Mouse (Mus musculus) frontal cortex, postnatal 14 days (tissue): Measurements from ENCODE around the gene Stxbp6.

Experiments used
- DNase-seq, 2 experiments: peaks; one replicate each; pipeline ENCODE4 v3.0.0; 2022; ENCODE audit warnings: low spot score in 2 of 2

Gene Stxbp6

DNA sequence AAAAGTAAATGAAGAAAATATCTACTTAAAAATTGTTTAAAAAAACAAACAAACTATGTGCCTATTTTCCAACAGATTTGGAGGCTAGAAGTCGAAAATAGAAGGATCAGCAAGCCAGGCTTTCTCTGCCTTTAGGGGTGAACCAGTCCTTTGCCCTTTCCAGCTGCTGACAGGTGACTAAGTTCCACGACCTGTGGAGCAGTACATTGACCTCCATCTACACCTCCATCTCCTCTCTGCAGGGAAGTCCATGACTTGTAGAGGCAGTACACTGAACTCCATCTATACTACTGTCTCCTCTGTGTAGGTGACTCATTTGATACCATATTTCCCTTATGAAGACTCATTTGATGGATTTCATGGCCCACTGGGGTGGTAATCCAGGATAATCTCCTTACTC is 78.2 kb downstream of the Stxbp6 start:
- DNase-seq, result no peak

DNA sequence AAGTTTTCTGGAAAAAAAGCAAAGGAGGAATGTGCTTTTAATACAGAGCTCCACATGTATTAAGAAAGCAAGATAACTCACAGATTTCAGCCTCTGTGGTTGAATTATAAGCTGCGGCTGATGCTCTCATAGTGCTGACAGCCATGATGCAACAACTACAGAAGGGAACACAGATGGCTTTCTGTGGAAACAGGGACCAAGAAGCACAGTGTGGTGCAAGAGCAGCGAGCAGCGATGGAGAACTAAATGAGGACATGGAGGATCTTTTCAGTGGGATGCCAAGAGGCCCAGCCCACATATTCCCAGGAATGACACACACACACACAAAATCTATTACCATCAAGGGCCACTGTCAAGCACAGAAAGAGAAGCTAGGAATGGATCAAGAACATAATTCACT is 81.1 kb downstream of the Stxbp6 start:
- peak in 1 of 2 experiments; percentile 14 for DNase-seq

DNA sequence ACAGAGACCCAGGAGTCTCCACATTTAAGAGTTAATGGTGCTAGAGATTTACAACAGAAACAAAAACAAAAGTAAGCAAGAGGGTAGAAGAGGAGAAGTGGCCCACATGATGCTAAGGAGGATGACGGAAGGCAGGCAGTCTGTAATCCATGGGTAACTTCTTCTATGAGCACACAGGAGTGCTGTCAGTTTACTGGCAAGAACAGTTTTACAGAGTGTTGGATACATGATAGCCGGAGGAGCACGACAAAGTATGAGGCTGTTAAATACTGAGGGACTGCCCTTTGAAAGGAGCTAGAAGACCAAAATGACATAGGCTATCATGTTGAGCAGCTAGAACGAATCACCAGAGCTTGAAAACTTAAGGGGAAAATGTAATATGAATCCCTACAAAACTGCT is 81.7 kb downstream of the Stxbp6 start:
- DNase-seq, result no peak

DNA sequence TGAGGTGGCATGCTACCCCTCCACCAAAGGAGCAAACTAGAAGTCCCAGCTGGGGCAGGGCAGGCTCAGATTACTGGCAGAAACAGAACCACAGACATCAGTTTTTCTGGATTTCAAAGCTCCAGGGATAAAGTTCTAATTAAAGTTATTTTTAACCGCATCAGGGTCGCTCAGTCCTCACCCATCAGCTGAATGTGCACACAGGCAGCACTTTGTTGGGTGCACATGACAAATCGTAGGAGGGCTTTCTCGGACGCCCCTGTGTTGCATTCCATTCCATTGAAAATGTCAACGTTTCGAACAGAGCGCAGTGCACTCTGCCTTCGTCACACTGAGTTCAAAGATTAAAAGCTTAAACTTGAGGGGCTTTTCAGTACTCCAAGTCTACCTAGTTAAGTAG is 84.1 kb downstream of the Stxbp6 start:
- no peak for DNase-seq

DNA sequence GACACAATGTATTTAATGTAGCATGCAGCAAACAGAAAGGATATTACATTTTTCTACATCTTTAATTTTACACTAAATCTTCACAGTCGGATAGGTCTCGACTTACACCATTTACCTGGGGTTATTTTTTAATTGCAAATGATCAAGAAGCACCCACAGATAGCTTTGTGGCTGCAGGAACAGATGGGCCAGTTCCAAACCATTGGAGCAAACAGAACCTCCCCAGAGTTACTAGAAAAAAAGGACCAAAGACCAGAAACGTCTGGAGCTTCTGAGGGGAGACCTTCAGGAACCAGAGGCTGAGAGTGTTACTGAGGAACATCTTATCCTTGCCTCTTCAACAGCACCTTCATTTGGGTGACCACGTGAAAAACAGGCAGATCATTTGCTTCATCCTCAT is 85.5 kb downstream of the Stxbp6 start:
- DNase-seq, result no peak

DNA sequence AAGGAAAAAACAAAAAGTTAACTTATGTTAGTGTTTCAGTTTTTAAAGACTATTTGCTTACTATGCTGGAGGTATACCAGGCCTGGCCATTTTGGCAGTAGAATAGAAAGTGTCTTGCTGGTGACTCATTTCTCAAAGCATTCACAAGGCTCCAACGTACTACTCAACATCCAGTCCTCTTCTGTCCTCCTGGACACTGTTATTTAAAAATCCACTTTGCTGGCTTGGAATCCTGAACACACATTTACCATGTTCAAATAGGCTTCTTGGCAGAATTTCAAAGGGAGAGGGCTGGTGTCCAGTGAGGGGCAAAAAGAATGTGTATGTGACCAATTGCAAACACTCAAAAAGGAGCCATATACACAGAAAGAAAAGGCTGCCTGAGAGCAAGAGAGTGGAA is 86.7 kb downstream of the Stxbp6 start:
- DNase-seq, result no peak

DNA sequence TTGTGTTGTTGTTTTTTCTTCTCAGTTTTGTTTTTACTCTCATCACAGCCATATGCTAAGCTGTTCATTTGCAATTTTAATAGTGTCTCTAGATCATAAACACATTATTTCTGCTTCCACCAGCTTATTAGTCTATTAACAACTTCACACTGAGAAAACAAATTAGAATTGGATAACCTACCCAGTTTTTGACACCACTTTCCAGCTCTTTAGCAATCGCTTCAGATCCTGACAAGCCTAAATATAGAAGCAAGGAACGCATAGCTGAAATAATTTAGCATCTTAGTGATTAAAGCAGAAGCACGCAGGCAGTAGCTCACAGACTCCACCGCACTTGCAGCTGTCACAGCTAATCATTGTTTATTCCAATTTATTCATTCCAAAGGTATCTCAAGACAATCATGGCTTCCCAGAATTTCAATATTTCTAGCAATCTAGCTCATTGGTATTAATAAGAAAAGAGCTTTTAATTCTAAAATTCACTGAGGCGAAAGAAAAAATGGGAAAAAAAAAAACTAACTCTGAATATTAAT is 95.1 kb downstream of the Stxbp6 start:
- DNase-seq, result no peak

DNA sequence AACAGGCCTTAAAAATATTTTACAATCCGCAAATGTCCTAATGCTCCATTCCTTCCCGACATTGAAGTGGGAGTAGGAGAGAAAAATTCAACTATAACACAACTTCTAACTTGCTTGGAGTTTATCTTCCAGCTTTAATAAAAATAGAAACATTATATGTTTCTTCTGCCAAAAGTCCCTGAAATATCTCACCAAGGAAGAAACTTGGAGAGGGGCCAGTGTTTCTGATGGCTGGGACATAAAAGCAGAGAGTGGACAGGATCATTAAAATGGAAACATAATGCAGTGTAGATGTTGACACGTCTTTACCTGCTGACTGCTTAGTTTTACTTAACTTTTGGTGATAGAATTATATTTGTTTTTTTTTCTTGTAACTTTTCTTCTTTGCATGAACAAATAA is 99.2 kb downstream of the Stxbp6 start:
- no peak for DNase-seq

DNA sequence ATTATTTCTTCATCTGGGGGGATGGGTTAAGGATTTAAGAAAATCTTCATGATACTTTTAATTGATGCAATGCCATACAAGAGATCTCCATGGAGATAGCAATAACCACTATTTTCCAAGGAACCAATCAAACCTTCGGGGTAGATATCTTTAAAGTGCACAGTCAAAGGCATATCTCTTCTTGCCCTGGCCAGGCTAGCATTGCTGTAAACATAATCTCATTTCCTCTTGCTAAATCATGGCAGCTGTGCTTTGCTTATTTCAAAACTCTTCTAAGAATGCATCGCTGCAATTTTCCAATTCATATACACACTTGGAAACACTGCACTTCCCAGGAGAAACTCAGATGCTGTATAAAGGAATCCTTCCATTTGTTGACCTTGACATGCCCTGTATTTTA is 103.0 kb downstream of the Stxbp6 start:
- DNase-seq, result no peak

DNA sequence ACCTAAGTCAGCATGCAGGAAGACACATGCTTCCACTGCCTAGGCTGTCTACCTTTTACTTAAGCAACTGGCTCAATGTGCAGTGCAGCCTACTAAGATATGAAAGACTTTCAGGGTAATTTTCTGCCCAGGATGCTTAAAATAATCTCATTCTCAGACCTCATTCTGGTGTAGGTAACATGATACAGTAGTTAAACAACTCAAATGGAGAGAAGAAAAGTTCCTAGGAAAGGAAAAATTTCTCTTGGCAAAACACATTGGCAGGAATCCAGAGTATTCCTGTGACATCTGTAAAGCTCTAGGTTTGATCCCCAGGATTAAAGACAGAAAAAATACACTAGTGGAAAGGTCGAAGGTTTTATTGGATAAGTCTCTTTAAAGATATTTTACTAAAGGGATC is 107.1 kb downstream of the Stxbp6 start:
- DNase-seq, result no peak

DNA sequence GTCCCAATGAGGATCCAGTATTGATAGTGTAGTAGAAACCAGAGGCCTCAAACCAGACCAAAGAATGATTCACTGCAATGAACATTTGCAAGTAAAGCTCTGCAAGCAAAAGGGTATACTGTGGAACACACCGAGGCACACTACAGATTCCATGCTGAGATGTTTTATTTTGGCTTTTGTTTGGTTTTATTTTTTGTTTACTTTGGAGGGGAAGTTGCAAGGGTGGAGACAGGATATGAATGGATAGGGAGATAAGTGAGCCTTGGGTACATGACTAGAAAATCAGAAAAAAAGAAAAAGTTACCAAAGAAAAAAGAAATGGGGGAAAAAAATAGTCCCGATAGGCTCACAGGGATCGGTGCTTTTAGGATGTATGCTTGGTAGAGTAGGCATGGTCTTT is 117.0 kb downstream of the Stxbp6 start:
- no peak for DNase-seq

DNA sequence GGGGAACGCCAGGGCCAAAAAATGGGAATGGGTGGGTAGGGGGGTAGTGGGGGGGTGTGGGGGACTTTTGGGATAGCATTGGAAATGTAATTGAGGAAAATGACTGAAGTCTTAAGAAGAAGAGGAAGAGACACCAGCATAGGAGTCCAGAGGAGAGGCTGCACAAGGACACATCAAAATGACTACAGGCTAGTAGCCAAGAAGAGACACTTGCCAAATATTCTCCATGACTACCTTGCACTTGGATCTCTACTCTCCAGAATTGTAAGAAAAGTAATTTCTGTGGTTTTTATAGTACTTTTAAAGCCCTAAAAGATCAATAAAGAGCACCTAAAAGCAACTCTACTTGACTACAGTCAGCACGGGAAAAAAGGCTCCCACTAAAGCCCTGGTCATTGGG is 121.4 kb downstream of the Stxbp6 start:
- no peak for DNase-seq

DNA sequence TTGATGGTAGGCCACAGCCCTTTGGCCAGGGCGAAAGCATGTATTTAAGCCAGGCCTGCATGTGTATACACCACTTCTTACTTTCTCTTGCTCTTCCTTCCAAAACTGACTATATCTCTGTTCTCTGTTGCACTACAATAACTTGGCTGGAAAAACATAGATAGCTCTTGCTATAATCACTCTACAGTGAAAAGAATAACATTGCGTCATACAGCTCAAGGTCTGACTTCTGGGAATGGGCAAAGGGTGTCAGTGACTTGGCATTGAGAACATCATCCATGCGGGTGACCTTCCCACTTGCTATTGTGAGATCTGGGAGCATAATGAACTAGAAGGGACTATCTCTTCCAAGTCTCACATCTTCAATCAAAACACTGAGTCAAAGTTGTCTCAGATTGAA is 122.4 kb downstream of the Stxbp6 start:
- DNase-seq, result no peak

DNA sequence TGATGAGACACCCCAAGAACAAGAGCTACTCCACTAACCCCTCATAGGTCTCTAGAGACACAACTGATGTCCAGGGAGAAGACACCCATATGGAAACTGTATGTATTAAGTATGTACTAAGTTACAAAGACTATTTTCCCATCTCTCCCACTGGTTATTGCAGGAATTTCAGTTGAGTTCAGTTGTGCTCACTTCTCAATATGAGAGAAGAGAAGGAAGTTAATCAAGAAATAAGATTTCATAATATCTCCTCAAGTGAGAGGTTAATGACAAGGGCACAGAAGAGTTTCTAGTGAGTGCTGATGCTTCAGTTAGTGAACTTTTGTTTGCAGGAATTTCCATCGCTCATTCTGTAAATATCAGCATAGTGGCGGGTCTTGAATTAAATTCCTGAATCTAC is 124.0 kb downstream of the Stxbp6 start:
- DNase-seq, result no peak

DNA sequence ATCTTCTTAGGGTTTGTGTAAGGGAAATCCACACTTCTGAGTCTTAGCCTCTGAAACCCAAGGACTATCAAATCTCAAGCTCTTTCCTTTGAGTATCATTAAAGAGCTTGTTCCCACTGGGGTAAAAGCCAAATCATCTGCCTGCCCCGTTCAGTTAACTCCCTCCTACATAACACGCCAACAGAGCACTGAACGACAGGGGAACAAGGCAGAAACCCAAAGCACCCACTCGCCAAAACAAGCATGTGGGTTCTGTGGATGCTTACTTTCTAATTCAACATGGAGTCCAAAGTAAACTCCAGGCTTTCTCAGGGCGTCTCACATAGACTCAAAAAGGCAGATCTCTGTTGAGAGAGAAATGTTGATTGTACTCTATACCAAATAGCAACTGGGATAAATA is 126.7 kb downstream of the Stxbp6 start:
- no peak for DNase-seq

DNA sequence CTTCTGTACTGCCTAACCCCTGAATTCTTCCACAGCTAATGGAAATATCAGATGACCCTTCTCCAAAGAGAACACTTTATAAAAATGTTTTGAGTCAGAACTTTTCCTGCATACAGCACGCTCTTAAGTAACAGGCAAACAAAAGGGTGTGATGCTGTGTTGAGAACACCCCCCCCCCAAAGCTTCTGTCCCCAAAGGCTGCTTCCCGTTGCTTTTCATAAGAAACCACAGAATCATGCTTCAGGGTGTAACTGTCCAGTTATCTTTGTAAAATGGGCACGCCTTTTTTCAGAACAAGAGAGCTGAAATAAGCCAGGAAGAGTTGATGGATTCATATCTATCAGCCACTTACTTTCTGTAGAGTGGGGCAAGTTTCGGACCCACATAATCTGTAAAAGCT is 134.2 kb downstream of the Stxbp6 start:
- DNase-seq, result no peak

DNA sequence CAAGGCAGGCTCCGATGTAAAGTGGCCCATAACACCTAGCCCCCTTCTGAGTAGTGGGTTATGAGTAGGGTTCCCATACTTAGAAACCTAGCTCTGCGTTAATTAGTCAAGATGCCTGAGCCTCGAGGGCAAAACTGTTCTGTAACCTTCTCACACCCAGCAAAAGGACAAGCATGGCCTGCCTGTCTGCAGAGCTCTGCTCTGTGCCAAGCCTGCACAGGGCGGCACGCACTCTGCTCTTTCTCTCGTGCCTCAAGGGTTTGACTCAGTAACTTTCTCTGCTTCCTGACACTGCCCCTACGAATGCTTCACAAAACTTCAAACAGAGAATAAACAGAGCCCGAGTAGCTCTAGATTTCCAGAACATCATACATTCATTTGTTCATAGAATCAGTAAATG is 135.4 kb downstream of the Stxbp6 start:
- DNase-seq, result no peak

DNA sequence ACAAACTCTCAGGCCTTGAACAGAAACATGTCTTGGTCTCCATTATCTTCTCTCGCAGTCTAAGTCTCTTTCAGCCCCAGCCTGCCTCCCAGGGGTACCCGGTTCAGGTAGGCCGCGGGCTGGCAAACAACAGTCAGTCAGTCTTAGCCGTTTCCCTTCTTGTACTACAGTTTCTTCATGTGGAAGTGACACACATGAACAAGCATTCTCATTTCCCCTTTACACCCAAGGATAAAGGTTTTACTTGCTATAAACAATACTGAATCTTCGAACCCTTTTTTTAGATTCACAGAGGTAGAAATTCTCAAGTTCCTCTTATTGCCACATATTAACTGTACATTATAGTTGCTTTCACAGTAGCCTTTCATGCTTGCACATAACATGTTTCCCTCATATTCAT is 141.6 kb downstream of the Stxbp6 start:
- DNase-seq, result no peak

DNA sequence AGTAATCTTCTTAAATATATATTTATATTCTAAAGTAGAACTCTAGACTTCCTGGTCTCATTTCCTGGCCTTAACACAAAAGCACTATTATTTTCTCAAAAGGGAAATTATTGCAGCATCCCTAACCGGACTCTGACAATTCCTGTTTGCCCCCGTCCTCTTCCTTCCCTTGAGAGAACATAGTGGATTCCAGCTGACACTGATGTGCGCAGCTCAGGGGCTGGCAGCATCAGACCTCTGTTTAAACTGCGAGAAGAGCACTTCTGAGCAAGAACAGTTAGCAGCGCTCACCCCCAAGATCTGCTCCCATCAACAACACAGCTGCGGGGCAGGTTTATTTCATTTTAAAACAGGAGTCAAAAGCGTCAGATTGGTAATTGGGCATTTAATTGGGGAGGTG is 142.8 kb downstream of the Stxbp6 start:
- DNase-seq, result no peak

DNA sequence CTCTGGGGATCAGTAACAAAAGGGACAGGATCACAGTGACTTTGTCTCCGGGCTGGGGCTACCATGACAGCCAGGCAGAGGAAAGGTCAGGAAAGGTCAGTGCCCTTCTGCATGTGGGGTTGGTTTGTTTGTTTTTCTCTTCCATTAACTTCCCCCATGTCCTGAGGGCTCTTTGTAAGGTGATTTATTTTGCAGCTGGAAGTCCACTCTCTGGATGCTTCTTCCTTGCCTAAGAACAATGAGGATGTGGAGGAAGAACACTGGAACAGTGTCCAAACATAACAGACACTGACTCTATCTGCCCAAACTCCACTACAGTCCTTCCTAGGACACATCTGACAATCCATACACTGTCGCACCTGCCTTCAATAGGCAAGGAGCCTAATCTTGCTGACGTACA is 146.1 kb downstream of the Stxbp6 start:
- no peak for DNase-seq

DNA sequence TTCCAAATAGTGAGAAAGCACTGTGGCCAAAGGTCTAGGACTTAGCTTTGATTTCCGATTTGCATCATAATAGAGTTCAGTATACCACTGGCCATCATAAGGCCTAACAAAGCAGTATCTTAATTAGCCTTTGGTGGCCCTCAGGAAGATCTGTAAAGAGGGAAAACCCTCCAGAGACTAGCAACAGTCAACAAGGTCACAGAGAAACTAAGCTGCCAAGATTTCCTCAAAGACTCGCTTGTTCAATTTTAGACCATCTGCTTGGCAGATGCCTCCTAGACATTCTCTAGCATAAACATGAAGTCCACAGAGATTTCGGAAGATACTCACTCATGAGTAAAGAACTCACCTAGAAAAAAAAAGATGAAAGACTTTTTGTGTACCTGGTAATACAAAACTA is 148.6 kb downstream of the Stxbp6 start:
- no peak for DNase-seq

DNA sequence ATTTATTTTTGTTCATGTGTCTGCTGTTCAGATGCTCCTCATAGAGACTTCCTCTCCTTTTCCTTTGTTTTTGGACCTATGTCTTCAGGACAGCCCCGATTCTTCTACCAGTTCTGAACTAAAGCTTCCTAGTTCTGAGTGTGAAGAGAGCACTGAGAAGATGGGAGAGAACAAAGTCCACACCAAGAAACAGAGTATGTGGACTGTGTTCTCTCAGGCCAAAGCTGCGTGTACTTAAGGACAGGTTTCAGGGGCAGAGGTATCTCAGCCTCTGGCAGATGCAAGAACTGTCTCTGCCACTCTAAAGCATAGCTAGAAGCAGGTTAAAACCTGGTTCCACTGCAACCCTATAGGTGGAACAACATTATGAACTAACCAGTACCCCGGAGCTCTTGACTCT is 151.2 kb downstream of the Stxbp6 start:
- DNase-seq, result no peak

DNA sequence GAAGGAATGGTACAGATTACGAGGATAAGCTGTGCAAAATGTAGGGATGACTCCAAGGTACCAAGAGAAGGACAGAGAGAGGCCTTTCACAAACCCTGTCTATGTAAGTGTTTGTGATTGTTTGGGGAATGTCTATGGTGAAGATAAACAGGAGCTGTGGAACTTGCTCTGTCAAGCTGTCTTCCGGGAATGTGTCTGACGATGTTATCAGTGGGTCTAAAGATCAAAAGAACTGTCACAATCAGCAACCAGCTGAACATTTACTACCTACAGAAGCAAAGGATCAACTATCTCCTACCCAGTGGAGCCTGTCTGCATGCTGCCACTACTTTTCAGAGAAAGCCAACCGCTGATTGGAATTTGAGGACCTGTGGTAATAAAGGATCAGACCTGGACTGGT is 152.3 kb downstream of the Stxbp6 start:
- no peak for DNase-seq

DNA sequence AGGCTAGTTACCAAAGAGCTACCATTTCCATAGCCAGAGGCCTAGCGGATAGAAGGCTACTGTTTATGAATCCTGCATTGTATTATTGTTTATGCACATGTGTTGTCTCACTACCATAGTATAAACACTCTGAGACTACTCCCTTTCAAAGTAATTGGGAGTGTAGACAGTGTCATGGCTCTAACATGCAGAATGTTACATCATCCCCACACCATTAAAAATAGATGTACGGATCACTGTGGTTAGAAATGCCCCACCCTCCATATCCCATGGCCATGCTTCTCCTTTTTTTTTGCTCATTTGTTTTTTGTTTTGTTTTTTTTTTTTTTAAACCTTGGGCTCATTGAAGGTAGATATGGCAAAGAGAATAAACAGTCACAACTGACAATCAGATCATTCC is 154.9 kb downstream of the Stxbp6 start:
- no peak for DNase-seq

DNA sequence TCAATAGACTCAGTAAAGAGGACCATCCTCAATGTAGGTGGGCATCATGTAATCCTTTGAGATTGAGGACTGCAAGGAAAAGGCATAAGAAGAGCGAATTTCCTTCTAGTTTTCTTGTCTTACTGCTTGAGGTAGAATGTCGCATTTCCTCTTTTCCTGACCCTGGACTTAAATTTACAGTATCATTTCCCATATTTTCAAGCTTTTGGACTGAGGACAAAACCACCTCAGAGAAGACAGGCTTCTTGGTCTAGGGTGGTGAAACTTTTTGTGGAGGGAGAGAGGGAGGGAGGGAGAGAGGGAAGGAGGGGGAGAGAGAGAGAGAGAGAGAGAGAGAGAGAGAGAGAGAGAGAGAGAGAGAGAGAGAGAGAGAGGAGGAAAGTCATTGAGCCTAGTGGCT is 155.6 kb downstream of the Stxbp6 start:
- DNase-seq, result no peak
